Mouse (Mus musculus): ENCODE measurements around the gene Fstl4. TPM values are rescaled to one million over a fixed set of nuclear protein-coding genes. Genes with fewer than 3 reads are reported as not detected.
"Not testable (repeated sequence)": the region's sequence is repeated elsewhere in the genome, so short reads cannot be mapped to it uniquely, and the experiment has no call there.

Fstl4 gene
- polyA plus RNA-seq, 3 experiments from 2014 or later, result not detected

- ATAC-seq, result no peak
Observed at GRCm38 (mm10) chr11:53025686-53026085, 261.3 kb downstream of the Fstl4 start.

GRCm38 (mm10) chr11:53028421-53029168 lies 264.2 kb downstream of the Fstl4 start:
- no peak for ATAC-seq

GRCm38 (mm10) chr11:53031777-53032176 lies 267.3 kb downstream of the Fstl4 start:
- ATAC-seq, result no peak

- ATAC-seq, result no peak
Observed at GRCm38 (mm10) chr11:53032336-53032735, 267.9 kb downstream of the Fstl4 start.

GRCm38 (mm10) chr11:53035414-53035813 lies 271.0 kb downstream of the Fstl4 start:
- no peak for ATAC-seq

GRCm38 (mm10) chr11:53046850-53047249 lies 282.4 kb downstream of the Fstl4 start:
- no peak for ATAC-seq

- ATAC-seq, result no peak
Observed at GRCm38 (mm10) chr11:53054151-53054550, 289.7 kb downstream of the Fstl4 start.

GRCm38 (mm10) chr11:53055896-53056295 lies 291.5 kb downstream of the Fstl4 start:
- no peak for ATAC-seq

GRCm38 (mm10) chr11:53056781-53057180 lies 292.3 kb downstream of the Fstl4 start:
- ATAC-seq, result no peak

- no peak for ATAC-seq
Observed at GRCm38 (mm10) chr11:53057821-53058553, 293.6 kb downstream of the Fstl4 start.

- ATAC-seq, result no peak
Observed at GRCm38 (mm10) chr11:53058557-53058956, 294.1 kb downstream of the Fstl4 start.

GRCm38 (mm10) chr11:53067699-53068478 lies 303.5 kb downstream of the Fstl4 start:
- ATAC-seq, result no peak

- ATAC-seq, result no peak
Observed at GRCm38 (mm10) chr11:53068479-53069065, 304.1 kb downstream of the Fstl4 start.

GRCm38 (mm10) chr11:53069751-53070150 lies 305.3 kb downstream of the Fstl4 start:
- ATAC-seq, result no peak

- no peak for ATAC-seq
Observed at GRCm38 (mm10) chr11:53071602-53072001, 307.2 kb downstream of the Fstl4 start.

- ATAC-seq, result no peak
Observed at GRCm38 (mm10) chr11:53077641-53078040, 313.2 kb downstream of the Fstl4 start.

GRCm38 (mm10) chr11:53078419-53079334 lies 314.2 kb downstream of the Fstl4 start:
- no peak for ATAC-seq

GRCm38 (mm10) chr11:53081310-53081709 lies 316.9 kb downstream of the Fstl4 start:
- no peak for ATAC-seq

- ATAC-seq, result no peak
Observed at GRCm38 (mm10) chr11:53085367-53085766, 320.9 kb downstream of the Fstl4 start.

GRCm38 (mm10) chr11:53085858-53086565 lies 321.6 kb downstream of the Fstl4 start:
- no peak for ATAC-seq

GRCm38 (mm10) chr11:53087896-53088295 lies 323.5 kb downstream of the Fstl4 start:
- ATAC-seq, result not testable (repeated sequence)

Data from inflammation-experienced regulatory T-cells, adult 6 months (primary cell).